Mouse (Mus musculus) heart, embryonic 13.5 days (tissue): ENCODE data around the gene Dis3l2. TPM values are rescaled to one million over a fixed set of nuclear protein-coding genes. Genes with fewer than 3 reads are reported as not detected.
A peak's percentile ranks its signal among the peaks of the same experiment; 100 is the strongest.

ENCODE experiments used
- ATAC-seq: fragments of 200-750 bp; cut with Nextera tagmentation; 2 replicates; pipeline ENCODE4 v1.8.0; 2017; ENCODE audit warnings: moderate TSS enrichment; ENCODE audit not compliant: insufficient number of reproducible peaks, low FRiP score, low TSS enrichment; ENCODE audit errors: extremely low read depth
- H3K27ac ChIP-seq: fragments of 300-500 bp; sonication (generic); replicated peaks from 2 replicates; pipeline ENCODE4 v1.5.1; 2015; ENCODE audit warnings: moderate library complexity, mild to moderate bottlenecking, inconsistent platforms
- H3K27me3 ChIP-seq: fragments of 300-500 bp; sonication (generic); replicated peaks from 2 replicates; pipeline ENCODE4 v1.6.1; 2015; ENCODE audit warnings: mild to moderate bottlenecking, inconsistent platforms
- H3K36me3 ChIP-seq: fragments of 300-500 bp; sonication (generic); 2 replicates; pipeline ENCODE4 v1.6.1; 2015; ENCODE audit warnings: mild to moderate bottlenecking, inconsistent platforms
- H3K4me1 ChIP-seq: fragments of 300-500 bp; sonication (generic); 2 replicates; pipeline ENCODE4 v1.6.1; 2015; ENCODE audit warnings: inconsistent platforms
- H3K4me2 ChIP-seq: fragments of 300-500 bp; sonication (generic); 2 replicates; pipeline ENCODE4 v1.6.1; 2015; ENCODE audit warnings: inconsistent platforms, mild to moderate bottlenecking, moderate library complexity
- H3K4me3 ChIP-seq: fragments of 300-500 bp; sonication (generic); 2 replicates; pipeline ENCODE4 v1.5.1; 2015; ENCODE audit warnings: moderate library complexity, mild to moderate bottlenecking, inconsistent platforms
- H3K9ac ChIP-seq: fragments of 300-500 bp; sonication (generic); 2 replicates; pipeline ENCODE4 v1.6.1; 2015; ENCODE audit warnings: inconsistent platforms, mild to moderate bottlenecking, moderate library complexity
- H3K9me3 ChIP-seq: fragments of 300-500 bp; sonication (generic); 2 replicates; pipeline ENCODE4 v1.6.1; 2016; ENCODE audit warnings: inconsistent platforms
- WGBS: fragments of 180-500 bp; shearing (Covaris S2); methylation state at CpG from one replicate; pipeline ENCODE4 v1.1.7; 2015; ENCODE audit warnings: mixed read lengths; 5-methylcytosine and 5-hydroxymethylcytosine counted together
- polyA plus RNA-seq: library from polyadenylated mRNA; unstranded; fragments of >200 nt; fragmentation: Nextera tagmentation; extraction: Ambion mirVana; gene quantifications from 2 replicates; pipeline ENCODE4 v1.2.1, GENCODE M21; 2015

Gene Dis3l2
- polyA plus RNA-seq, 1 experiment from 2014 or later = 15.0 TPM

DNA sequence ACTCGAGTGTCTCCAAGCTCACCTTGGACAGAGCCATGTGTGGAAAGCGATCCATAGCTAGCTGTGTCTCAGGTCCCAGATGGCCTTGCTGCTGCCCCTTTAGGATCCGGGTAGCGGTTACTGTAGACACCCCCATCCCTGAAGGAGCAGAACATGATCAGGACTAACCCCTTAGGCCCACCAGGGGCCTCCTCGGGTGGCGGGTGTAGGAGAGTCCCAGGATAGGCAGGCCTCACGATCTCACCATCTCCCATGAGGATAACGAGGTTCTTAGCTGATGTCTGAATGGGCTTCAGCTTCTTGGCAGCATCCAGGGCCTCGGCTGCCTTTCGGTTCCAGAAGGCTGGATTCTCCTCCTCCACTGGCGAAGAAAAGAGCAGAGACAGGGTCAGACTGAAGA is 385.6 kb downstream of the Dis3l2 start:
- WGBS = 81% methylated on average over 11 of the region's 11 CpGs
- Histone ChIP-seq H3K36me3 (no peaks in the 10 kb centered on the region), H3K27me3 (peaks cover 7% of the 10 kb centered on the region; the same call in 1 of the 2 replicates), H3K9me3 (no peaks in the 10 kb centered on the region), H3K9ac (no peak overlapping the region), H3K4me2 (no peak overlapping the region), H3K27ac (no peak overlapping the region), H3K4me1 (no peaks in the 10 kb centered on the region), H3K4me3 (no peak overlapping the region)
- ATAC-seq = no peak

DNA sequence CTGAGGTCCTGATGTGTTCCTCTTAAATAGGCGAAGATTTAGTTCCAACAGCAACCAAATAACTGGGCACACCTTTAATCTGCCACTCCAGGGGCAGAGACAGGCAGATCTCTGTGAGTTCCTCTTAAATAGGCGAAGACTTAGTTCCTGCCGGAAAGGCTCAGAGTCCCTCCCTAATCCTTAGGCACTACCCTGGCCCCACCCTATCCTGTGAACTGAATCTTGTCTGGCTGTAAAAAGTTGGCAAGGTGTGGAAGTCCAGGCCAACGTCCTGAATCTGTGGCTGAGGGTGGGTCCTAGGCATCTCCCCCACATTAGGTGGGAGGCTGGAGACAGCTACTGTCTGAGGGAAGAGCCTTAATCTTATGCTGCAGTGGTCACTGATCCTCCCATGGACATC is 386.2 kb downstream of the Dis3l2 start, which contains the start of gene Alppl2:
TSS of gene Alppl2 (minus strand) at position 101 of the 400 bp plus-strand sequence.
- 70% methylated on average over 4 of the region's 4 CpGs for WGBS
- H3K4me1 ChIP-seq = no peaks in the 10 kb centered on the region
- H3K4me3 ChIP-seq = no peak within 1 kb of the TSS
- H3K27ac ChIP-seq = no peak within 1 kb of the TSS
- H3K36me3 ChIP-seq = no peaks in the 10 kb centered on the region
- H3K27me3 ChIP-seq = peaks cover 7% of the 10 kb centered on the region; the same call in 1 of the 2 replicates
- no peak within 1 kb of the TSS for H3K4me2 ChIP-seq
- ATAC-seq = no peak
- no peak within 1 kb of the TSS for H3K9ac ChIP-seq
- no peaks in the 10 kb centered on the region for H3K9me3 ChIP-seq

DNA sequence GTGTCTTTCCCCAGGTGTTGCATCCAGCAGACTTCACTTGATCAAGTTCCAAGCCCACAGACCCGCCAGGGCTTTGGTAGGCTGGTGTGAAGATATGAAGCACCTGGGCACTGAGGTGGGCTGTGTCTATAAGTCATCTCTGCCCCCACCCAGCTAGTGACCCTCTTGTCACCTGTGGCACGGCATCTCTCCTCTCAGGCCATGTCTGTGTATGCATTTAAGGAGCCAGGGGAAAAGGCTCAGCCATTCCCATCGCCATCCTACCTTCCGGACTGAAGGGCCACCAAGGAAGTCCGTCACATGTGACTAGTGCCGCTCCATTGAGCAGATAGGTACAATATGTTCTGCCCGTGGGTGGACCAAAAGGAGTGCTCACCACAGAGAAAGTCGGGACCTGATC is 392.0 kb downstream of the Dis3l2 start:
- H3K4me2 ChIP-seq = no peak overlapping the region
- H3K36me3 ChIP-seq = no peaks in the 10 kb centered on the region
- H3K4me1 ChIP-seq = peaks cover 5% of the 10 kb centered on the region; the same call in 1 of the 2 replicates
- peaks cover 35% of the 10 kb centered on the region for H3K27me3 ChIP-seq
- H3K9ac ChIP-seq = no peak overlapping the region
- no peaks in the 10 kb centered on the region for H3K9me3 ChIP-seq
- no peak overlapping the region for H3K27ac ChIP-seq
- ATAC-seq = no peak
- H3K4me3 ChIP-seq = no peak overlapping the region
- 77% methylated on average over 8 of the region's 8 CpGs for WGBS

DNA sequence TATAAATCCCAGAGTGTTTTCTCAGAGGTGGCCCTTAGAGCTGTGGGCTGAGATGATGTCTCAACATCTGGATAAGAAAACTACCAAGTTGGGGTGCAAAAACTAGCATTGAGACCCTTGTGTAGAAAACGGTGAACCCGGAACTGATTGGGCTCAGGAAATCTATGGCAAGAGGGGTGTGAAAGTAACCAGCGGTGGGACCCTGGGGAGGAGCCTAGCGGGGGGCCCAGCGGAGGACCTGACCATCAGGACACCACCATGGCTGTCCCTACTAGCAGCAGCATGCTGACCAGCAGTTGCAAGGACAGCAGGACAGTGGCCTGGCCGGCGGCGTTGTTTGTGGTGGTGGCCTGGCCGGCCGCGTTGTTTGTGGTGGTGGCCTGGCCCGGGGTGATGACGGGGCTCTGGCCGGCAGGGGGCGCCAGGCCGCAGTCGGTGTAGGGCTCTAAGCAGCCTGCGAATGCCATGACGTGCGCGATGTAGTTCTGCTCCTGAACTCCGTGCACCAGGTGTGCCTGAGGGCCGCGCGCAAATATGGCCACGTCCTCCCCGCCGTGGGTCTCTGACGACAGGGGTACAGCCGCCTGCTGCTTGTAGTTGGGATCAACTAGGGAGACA is 394.9 kb downstream of the Dis3l2 start:
- Histone ChIP-seq H3K9ac (0 out of 2 replicates have a peak overlapping the region, but pooled peaks have one; percentile 21), H3K36me3 (no peaks in the 10 kb centered on the region), H3K4me2 (peak overlapping the region; percentile 49), H3K4me1 (peaks cover 5% of the 10 kb centered on the region; the same call in 1 of the 2 replicates), H3K4me3 (peak overlapping the region; percentile 20; the same call in 1 of the 2 replicates), H3K9me3 (no peaks in the 10 kb centered on the region), H3K27ac (no peak overlapping the region), H3K27me3 (peaks cover 35% of the 10 kb centered on the region)
- 18% methylated on average over 30 of the region's 30 CpGs for WGBS
- no peak for ATAC-seq

Other genes starting within 250 kb of the Dis3l2 start
- 929 and 934 TPM in 2 replicates for gene Ptma, start 177.1 kb upstream of the Dis3l2 start, polyA plus RNA-seq
- 60.4 and 66.9 TPM in 2 replicates for gene Pde6d, start 121.2 kb upstream of the Dis3l2 start, polyA plus RNA-seq
- 26.9 and 28.2 TPM in 2 replicates for gene Cops7b, start 120.9 kb upstream of the Dis3l2 start, polyA plus RNA-seq
- 0.57 and 1.3 TPM in 2 replicates for gene Nppc, start 33.2 kb upstream of the Dis3l2 start, polyA plus RNA-seq